Mouse (Mus musculus) frontal cortex, adult 2 months (tissue): Measurements from ENCODE around the gene Lbx1. TPM values are rescaled to one million over a fixed set of nuclear protein-coding genes. Genes with fewer than 3 reads are reported as not detected.

Experiments used
- DNase-seq, 2 experiments: peaks; one replicate each; pipeline ENCODE4 v3.0.0; 2022; ENCODE audit warnings: low spot score in 1 of 2; ENCODE audit errors: extremely low spot score in 1 of 2
- polyA plus RNA-seq: library from polyadenylated mRNA; depleted of rRNA; stranded (reverse); fragments of >200 nt; gene quantifications from 2 replicates; pipeline ENCODE4 v1.2.3, GENCODE M21; 2012; rRNA removed

The Lbx1 gene
- polyA plus RNA-seq, 1 experiment = not detected

DNA sequence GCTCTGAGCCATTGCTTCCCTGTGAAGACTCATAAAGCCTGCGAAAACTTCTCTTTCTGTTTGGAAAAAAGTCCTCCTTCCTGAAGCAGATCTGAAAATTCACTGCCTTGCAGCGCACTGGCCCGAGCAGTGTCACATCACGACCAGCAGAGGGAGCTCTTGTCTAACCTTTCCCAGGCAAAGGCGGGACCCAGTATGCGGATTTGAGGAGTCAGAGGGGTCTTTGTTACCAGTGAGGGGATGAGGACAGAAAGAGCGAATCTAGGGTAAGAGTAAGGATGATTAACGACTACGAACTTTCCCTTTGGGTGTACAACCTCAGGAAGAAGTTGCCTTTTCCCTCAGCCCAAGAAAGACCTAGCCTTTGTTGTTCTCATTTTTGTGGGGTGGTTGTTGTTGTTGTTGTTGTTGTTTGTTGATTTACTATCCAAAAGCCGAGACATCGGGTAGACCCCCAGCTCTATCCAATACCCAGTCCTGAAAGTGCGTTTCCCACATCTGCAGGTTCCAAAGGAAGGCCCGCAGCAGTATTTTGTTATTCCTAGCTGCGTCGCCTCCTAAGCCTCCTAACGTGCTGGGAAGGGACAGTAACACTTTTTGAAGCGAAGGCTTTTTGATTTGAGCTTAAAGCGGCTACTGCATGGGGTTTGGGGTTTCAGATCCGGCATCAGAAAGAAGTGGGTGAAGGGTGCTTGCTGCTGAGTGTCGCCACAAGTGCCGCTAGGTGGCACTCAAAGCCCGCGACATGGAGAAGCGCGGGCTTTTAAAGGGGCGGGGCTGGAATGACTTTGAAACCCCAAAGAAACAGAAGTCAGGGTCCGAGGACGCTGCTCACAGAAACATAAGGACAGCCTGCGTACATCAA is 14.8 kb downstream of the Lbx1 start:
- DNase-seq = peak; percentile 17 to 89

DNA sequence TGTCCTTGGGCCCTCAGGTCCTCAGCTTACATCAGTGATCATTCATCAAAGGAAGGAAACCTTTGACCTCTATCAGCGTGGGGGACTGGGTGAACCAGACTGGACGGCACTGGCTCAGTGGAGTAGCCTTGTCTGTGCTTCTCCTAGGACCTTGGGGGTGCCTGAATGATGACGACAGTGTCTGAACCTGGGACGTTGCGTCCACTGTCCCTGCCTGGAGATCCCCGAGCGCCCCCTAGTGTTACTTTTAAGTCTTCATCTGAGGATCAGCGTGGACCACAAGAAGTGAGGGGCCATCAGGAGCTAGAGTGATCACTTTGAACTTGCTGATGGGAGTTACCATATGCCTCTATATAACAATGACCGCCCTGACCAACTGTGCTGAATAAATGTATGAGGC is 19.4 kb downstream of the Lbx1 start:
- peak in 1 of 2 experiments; percentile 53 for DNase-seq

- no peak for DNase-seq
These were observed 20.2 kb downstream of the Lbx1 start for GRCm38 (mm10) chr19:45215431-45215830.

DNA sequence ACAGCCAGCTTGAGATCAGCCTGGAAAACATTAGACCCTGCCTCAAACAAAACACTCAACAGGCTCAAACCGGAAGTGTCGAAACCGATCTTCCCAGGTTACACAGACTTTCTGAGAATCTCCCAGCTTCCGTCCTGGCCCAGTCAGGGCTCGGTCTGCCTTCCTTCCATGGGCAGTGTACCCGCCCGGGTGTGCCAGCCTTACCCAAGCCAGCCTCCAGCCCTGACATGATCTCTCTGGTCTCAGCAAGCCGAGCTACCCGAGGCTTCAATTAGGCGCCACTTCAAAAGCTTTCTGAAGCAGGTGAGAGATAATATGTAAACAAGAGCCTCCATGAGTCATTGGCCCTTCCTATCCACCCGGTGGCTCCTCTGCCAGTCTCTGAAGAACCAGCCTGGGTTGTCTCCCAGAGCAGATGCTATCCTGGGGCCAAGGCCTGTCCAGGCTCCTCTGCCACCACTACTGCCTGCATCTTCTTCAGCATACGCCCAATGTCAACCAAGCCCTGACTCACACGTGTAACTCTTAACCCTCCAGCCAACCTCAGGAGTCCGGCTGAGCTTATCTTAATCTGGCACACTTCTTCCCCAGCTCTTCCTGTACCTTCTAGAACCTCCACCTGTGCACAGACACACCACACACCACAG is 25.7 kb downstream of the Lbx1 start:
- DNase-seq = no peak

DNA sequence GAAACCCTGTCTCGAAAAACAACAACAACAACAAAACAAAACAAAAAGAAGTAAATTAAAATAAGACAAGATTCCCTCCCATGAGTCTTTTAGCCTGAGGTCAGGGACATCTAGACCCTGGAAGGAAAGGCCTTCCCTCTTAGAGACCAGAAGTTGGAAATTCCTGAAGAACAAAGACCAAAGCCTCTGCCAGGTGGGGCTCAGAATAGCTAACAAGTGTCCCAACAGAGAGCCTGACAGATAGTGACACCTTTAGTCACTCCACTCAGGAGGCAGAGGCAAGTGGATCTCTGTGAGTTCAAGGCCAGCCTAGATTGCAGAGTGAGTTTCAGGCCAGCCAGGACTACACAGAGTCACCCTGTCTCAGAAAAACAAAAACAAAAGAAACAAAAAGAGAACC is 26.4 kb downstream of the Lbx1 start:
- no peak for DNase-seq

DNA sequence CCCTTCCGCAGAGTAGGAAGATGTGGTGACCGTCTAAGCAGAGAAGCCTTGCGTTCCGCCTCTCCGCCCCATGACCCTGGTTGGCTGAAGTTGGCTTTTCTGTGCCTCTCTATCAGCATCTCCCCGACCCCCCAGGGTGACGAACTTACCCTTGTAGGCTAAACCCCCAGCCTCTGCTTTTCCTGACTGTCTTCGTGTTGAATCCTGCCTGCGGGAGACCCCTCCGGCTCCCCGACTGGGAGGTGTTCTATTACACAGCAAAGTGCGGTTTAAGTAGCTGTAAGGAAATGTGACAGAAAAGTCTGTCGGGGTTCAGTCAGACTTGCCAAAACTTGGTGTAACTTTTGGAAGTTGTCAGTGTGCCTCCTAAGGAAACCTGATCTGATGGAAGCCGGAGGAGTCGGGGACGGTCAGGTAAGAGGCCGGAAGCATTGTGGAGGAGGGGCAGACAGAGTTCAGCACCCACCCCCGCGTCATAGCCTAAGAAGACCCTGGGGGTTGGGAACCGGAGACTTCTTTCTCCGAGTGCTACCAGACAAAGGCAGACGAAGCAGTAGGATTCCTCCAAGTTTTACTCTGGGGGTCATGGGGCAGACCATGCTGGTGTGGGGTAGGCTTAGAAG is 27.1 kb downstream of the Lbx1 start:
- DNase-seq = no peak

DNA sequence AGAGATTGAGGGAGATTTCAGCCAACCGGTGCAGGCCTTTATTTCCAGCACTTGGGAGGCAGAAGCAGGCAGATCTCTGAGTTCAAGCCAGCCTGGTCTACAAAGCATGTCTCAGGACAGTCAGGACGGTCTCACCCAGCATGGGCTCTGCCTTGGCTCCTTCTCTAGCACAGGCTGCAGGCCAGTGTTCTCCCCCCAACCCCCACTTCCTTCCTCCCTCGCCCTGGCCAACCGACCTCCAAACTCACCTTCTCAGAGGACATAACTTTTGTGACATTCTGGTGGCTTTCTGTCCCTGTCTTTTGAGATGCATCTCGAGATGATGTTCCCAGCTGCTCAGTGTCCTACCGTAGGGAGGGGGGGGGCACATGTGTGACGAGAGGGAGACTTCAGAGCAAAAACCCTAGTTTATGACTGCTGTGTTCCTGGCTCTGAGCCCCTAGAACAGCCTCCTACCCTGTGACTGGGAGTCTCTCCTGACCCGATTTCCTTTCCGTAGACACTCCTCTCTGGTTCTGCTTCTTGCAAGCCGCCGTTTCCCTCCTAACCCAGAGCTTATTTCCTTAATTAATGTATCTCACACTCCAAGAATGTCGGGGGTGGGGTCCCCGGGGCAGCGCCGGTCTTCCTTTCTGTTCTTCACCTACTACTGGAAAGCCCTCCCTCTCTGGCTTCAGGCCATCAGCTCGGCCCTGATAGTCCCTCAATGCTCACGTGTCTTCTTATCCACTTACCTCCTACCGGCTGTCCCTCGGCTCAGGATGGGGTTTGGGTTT is 27.8 kb downstream of the Lbx1 start:
- DNase-seq = no peak

GRCm38 (mm10) chr19:45207153-45207552 is 28.5 kb downstream of the Lbx1 start:
- no peak for DNase-seq

- no peak for DNase-seq
These were observed 30.1 kb downstream of the Lbx1 start for GRCm38 (mm10) chr19:45205311-45206105.

DNA sequence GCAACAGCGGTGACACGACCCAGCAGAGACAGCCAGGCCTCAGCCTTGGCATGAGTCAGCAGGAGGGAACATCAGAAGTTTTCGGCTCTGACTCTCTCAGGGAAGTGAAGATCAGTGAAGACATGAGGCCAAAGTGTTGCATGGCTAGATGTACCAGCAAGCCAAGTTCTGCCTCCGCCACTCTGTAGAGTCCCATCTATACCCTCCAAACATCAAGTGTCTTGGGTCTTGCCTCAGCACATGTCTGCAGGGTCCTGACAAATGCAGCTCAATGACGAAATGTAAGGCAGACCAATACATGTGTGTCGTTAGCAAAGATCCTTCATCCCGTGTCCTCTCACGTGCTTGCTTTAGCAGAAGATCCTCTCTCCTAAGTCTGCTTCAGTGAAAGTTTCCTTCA is 38.6 kb downstream of the Lbx1 start:
- DNase-seq = no peak

DNA sequence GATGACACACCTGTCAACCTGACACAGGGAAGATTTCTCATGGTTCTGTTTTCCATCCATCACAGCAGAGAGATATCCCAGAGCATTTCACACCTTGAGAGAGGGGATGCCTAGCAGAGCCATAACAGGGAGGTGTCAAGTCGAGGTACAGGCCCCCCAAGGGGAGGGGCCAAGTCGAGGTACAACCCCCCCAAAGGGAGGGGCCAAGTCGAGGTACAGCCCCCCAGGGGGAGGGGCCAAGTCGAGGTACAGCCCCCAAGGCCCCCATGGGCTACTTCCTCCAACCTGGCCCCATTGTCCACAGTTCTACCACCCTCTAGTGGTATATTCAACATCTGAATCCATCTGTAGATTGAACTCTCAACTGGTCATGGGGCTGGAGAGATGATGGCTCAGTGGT is 41.0 kb downstream of the Lbx1 start:
- no peak for DNase-seq

Other genes with a start within 250 kb of the Lbx1 start
- 52.4 and 53.9 TPM in 2 replicates for gene Sema4g, start 246.7 kb downstream of the Lbx1 start, polyA plus RNA-seq
- 10.2 and 11.3 TPM in 2 replicates for gene Twnk, start 230.1 kb downstream of the Lbx1 start, polyA plus RNA-seq
- 73.3 and 80.2 TPM in 2 replicates for gene Mrpl43, start 229.4 kb downstream of the Lbx1 start, polyA plus RNA-seq
- gene Lzts2, start 221.4 kb downstream of the Lbx1 start, polyA plus RNA-seq = 34.7 and 37.1 TPM in 2 replicates
- 7.6 and 7.7 TPM in 2 replicates for gene Pdzd7, start 190.1 kb downstream of the Lbx1 start, polyA plus RNA-seq
- 103 and 108 TPM in 2 replicates for gene Sfxn3, start 188.3 kb downstream of the Lbx1 start, polyA plus RNA-seq
- 4.3 and 5.3 TPM in 2 replicates for gene Kazald1, start 160.6 kb downstream of the Lbx1 start, polyA plus RNA-seq
- not detected in 2 replicates for gene Tlx1, start 85.1 kb downstream of the Lbx1 start, polyA plus RNA-seq
- 68.3 and 71.7 TPM in 2 replicates for gene Btrc, start 127.9 kb upstream of the Lbx1 start, polyA plus RNA-seq